Mouse (Mus musculus): ENCODE data around the gene Tmem177. TPM values are rescaled to one million over a fixed set of nuclear protein-coding genes. Genes with fewer than 3 reads are reported as not detected.
A peak's percentile ranks its signal among the peaks of the same experiment; 100 is the strongest.

Gene Tmem177
- polyA plus RNA-seq, 1 experiment from 2014 or later = 10.8 TPM

DNA sequence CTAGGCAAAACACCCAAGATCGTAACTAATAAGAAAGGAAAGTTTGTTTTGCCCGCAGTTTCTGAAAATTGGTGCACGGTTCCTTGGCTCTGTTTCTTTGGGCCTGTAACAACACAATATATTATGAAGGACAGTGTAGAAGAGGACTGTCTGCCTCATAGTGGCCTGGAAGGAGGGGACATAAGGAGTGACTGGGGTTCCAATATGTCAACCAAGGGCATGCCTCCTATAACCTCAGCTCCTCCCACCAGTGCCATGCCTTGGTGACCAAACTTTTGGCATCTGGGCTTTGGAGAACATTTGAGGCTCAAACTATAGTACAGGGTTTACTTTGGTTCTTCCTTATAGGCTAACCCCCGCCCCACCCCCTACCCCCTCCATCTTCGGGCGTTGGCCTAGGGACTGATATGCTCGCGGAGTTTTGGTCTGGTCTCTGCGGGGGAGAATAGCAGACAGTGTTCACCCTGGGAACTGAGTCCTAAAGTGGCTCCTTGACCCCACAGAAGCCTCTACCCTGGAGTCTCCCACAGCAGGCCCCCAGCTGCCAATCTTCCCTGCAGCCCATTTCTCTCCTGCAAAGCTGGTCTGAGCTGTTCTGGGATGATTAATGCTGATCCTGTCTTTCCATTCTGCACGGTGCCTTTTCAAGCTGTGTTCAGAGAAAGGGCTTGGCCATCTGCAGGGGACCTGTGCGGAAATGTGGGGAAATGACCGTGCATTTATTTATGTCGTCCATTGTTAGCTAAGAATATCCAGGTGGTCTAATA lies 44.4 kb downstream of the Tmem177 start:
- peak; percentile 84 for ATAC-seq (ENCODE audit: low FRiP score)
- H3K4me1 ChIP-seq (ENCODE audit: control insufficient read depth, insufficient read depth, low read length) = peaks cover 12% of the 10 kb centered on the region

DNA sequence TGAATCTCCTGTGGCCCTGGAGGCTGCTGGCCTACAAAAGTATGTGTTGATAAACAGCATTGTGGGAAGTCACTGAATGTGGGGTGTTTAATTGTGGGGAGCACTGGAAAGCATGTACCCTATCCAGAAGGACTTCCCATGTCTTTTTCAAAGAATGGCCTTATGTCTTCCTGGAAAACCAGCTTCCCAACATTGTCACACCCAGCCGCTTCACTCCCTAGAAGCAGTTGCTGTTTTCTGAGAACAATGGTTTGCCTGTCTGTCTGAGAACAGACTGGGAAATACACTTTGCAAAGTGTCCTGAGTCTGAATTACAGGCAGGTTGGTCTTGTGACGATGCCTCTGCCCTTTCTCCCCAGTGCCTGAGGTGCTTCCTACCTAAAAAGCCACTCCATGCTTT lies 45.7 kb downstream of the Tmem177 start:
- no peak for ATAC-seq (ENCODE audit: low FRiP score)

More for the DNA sequence above, 44.4 kb downstream of the Tmem177 start:
- H3K4me2 ChIP-seq = peak overlapping the region; percentile 26; the same call in 1 of the 2 replicates
- H3K4me3 ChIP-seq (ENCODE audit: low read depth, low read length) = no peak overlapping the region
- 43% methylated on average over 13 of the region's 13 CpGs for WGBS
- H3K36me3 ChIP-seq (ENCODE audit: control insufficient read depth, insufficient read depth, low read length) = no peaks in the 10 kb centered on the region
- H3K9ac ChIP-seq (ENCODE audit: low read length) = no peak overlapping the region
- H3K27me3 ChIP-seq (ENCODE audit: control insufficient read depth, insufficient read depth, low read length) = no peaks in the 10 kb centered on the region
- DNase-seq (ENCODE audit: low spot score, missing footprints) = peak; percentile 90
- H3K27ac ChIP-seq (ENCODE audit: low read depth, low read length) = no peak overlapping the region
- H3K9me3 ChIP-seq (ENCODE audit: control insufficient read depth, low read length) = 0 out of 2 replicates have a peak, but pooled peaks cover 2% of the 10 kb centered on the region

DNA sequence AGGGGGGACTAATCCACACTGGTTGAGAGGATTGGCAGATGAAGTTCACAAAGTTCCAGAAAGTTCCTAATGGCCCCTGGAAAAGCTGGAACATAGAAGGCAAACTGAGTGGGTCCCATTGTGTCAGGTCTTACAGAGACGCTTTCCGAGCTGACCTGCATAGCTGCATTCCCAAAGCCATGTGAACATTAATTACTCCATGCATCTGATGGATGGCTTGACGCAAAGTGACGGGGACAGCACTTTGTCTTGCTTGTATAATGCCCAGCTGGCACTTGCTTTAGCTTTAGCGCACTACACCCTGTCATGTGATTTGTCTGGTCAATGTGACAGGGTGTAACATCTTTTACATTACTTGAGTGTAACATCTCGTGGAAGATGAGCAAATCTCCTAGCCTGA lies 47.7 kb downstream of the Tmem177 start:
- H3K27me3 ChIP-seq (ENCODE audit: control insufficient read depth, insufficient read depth, low read length) = no peaks in the 10 kb centered on the region
- H3K4me3 ChIP-seq (ENCODE audit: low read depth, low read length) = no peak overlapping the region
- 0 out of 2 replicates have a peak, but pooled peaks cover 1% of the 10 kb centered on the region for H3K9me3 ChIP-seq (ENCODE audit: control insufficient read depth, low read length)
- H3K4me1 ChIP-seq (ENCODE audit: control insufficient read depth, insufficient read depth, low read length) = peaks cover 12% of the 10 kb centered on the region
- no peak overlapping the region for H3K9ac ChIP-seq (ENCODE audit: low read length)
- no peak for DNase-seq (ENCODE audit: low spot score, missing footprints)
- no peak overlapping the region for H3K27ac ChIP-seq (ENCODE audit: low read depth, low read length)
- 85% methylated on average over 6 of the region's 6 CpGs for WGBS
- H3K36me3 ChIP-seq (ENCODE audit: control insufficient read depth, insufficient read depth, low read length) = no peaks in the 10 kb centered on the region
- no peak for ATAC-seq (ENCODE audit: low FRiP score)
- no peak overlapping the region for H3K4me2 ChIP-seq

More for the DNA sequence above, 45.7 kb downstream of the Tmem177 start:
- Histone ChIP-seq H3K4me1 (ENCODE audit: control insufficient read depth, insufficient read depth, low read length) (peaks cover 12% of the 10 kb centered on the region), H3K4me2 (no peak overlapping the region), H3K9me3 (ENCODE audit: control insufficient read depth, low read length) (0 out of 2 replicates have a peak, but pooled peaks cover 2% of the 10 kb centered on the region), H3K4me3 (ENCODE audit: low read depth, low read length) (no peak overlapping the region), H3K27me3 (ENCODE audit: control insufficient read depth, insufficient read depth, low read length) (no peaks in the 10 kb centered on the region), H3K36me3 (ENCODE audit: control insufficient read depth, insufficient read depth, low read length) (no peaks in the 10 kb centered on the region), H3K9ac (ENCODE audit: low read length) (no peak overlapping the region), H3K27ac (ENCODE audit: low read depth, low read length) (no peak overlapping the region)
- 56% methylated on average over 2 of the region's 2 CpGs for WGBS
- no peak for DNase-seq (ENCODE audit: low spot score, missing footprints)

DNA sequence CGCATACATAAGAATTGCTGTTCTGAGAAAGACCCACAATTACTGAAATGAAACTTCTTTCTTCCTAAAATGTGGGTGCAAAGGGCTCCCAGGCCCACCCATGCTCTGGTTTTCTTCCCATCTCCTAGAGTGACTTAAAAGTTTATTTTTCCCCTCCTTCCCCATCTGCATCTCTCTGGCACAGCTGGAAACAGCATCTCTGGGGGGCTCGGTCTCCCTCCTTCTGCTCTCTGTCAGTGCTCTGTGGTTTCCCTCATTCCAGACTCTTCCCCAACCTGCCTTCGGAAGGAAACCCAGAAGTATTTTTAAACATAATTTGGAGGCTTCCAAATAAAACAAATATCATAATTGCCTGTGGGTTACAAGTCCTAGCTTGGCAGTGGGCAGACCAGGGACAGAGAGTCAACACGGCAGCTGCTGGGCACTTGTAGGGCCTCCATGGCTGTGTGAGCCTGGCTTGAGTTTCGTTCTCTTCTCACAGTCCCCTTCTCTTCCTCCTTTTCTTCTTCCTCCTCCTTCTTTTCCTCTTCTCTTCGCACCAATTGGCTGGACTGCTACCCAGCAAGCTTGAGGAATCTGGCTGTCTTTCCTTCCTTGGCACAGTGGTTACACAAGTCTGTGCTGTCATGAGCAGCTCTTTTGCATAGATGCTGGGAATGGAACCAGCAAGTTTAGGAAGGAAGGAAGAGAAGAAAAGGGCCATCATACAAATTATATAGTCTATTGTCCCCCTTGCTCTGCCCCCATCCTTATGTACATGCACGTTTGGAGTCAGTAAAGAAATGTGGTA lies 49.3 kb downstream of the Tmem177 start:
- no peaks in the 10 kb centered on the region for H3K9me3 ChIP-seq (ENCODE audit: control insufficient read depth, low read length)
- H3K27me3 ChIP-seq (ENCODE audit: control insufficient read depth, insufficient read depth, low read length) = no peaks in the 10 kb centered on the region
- DNase-seq (ENCODE audit: low spot score, missing footprints) = no peak
- no peak for ATAC-seq (ENCODE audit: low FRiP score)
- H3K36me3 ChIP-seq (ENCODE audit: control insufficient read depth, insufficient read depth, low read length) = no peaks in the 10 kb centered on the region
- 81% methylated on average over 7 of the region's 7 CpGs for WGBS
- peaks cover 2% of the 10 kb centered on the region for H3K4me1 ChIP-seq (ENCODE audit: control insufficient read depth, insufficient read depth, low read length)
- H3K9ac ChIP-seq (ENCODE audit: low read length) = no peak overlapping the region
- no peak overlapping the region for H3K27ac ChIP-seq (ENCODE audit: low read depth, low read length)
- H3K4me3 ChIP-seq (ENCODE audit: low read depth, low read length) = no peak overlapping the region
- no peak overlapping the region for H3K4me2 ChIP-seq

DNA sequence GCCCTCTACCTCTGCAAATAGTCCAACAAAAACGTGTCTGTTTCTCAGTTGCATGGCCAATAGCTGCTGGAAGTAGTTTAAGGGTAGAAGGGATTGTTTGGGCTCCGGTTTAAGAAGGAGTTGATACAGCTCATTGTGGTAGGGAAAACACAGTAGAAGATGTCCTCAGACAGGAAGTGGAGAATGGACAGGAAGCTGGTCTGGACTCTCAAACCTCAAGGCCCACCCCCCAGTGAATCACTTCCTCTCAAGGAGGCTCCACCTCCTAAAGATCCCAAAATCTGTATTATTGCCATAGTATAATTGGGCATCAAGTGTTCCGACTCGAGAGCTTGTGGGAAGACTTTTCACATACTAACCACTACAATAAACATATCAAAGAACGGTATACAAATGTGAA lies 53.4 kb downstream of the Tmem177 start:
- Histone ChIP-seq H3K4me3 (ENCODE audit: low read depth, low read length) (no peak overlapping the region), H3K27ac (ENCODE audit: low read depth, low read length) (no peak overlapping the region), H3K4me2 (no peak overlapping the region), H3K27me3 (ENCODE audit: control insufficient read depth, insufficient read depth, low read length) (no peaks in the 10 kb centered on the region), H3K36me3 (ENCODE audit: control insufficient read depth, insufficient read depth, low read length) (no peaks in the 10 kb centered on the region), H3K9ac (ENCODE audit: low read length) (no peak overlapping the region), H3K4me1 (ENCODE audit: control insufficient read depth, insufficient read depth, low read length) (no peaks in the 10 kb centered on the region), H3K9me3 (ENCODE audit: control insufficient read depth, low read length) (peaks cover 3% of the 10 kb centered on the region)
- ATAC-seq (ENCODE audit: low FRiP score) (no peak), DNase-seq (ENCODE audit: low spot score, missing footprints) (no peak)
- 82% methylated on average over 5 of the region's 5 CpGs for WGBS

Other genes with a start within 250 kb of the Tmem177 start
- gene Ptpn4, start 75.6 kb downstream of the Tmem177 start, polyA plus RNA-seq (2014; fragmentation: Nextera tagmentation; extraction: Ambion mirVana) = 12.9 and 17.7 TPM in 2 replicates
- 0.08 TPM in 1 of 2 replicates, not detected in the other for gene Cfap221, start 84.0 kb upstream of the Tmem177 start, polyA plus RNA-seq (2014; fragmentation: Nextera tagmentation; extraction: Ambion mirVana)
- 0.53 and 0.62 TPM in 2 replicates for gene Sctr, start 93.7 kb upstream of the Tmem177 start, polyA plus RNA-seq (2014; fragmentation: Nextera tagmentation; extraction: Ambion mirVana)
- gene Tmem37, start 160.9 kb upstream of the Tmem177 start, polyA plus RNA-seq (2014; fragmentation: Nextera tagmentation; extraction: Ambion mirVana) = 6.8 and 7.3 TPM in 2 replicates
- 690 and 715 TPM in 2 replicates for gene Dbi, start 207.9 kb upstream of the Tmem177 start, polyA plus RNA-seq (2014; fragmentation: Nextera tagmentation; extraction: Ambion mirVana)
- gene 3110009E18Rik, start 208.0 kb upstream of the Tmem177 start, polyA plus RNA-seq (2014; fragmentation: Nextera tagmentation; extraction: Ambion mirVana) = 26.4 and 27.1 TPM in 2 replicates

Data from midbrain, embryonic 11.5 days (tissue).